Comparison of ENCODE assay signal across 8 mouse cellular contexts in the genomic region with DNA sequence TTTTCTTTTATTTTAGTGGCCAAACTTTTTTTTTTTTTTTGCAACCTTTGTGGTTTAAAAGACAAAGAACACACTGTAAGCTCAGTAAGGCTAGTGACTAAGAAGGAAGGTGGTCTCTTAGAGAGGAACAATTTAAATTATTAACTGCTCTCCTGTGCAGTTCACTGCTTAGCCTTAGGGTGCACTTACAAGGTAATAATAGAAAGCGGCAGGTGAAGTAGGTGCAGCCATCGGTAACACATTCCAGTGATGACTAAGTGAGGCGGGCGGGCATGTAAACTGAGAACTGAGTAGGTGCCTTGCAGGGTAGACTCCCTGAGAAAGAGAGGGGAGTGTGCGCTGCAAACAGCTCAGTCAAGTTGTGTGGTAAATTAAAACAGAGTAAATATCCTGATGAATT. TPM values are rescaled to one million over a fixed set of nuclear protein-coding genes. Genes with fewer than 3 reads are reported as not detected.
A peak's percentile ranks its signal among the peaks of the same experiment; 100 is the strongest.
DNase-seq lines count a peak whose midpoint lies in the region; ATAC-seq and TF ChIP-seq lines count a peak whose summit lies in the region.

No protein-coding gene starts in this region.

- 73% methylated on average over 5 of the region's 5 CpGs for WGBS in forebrain, embryonic 11.5 days
- WGBS in kidney, postnatal 0 days, result 16% methylated on average over 5 of the region's 5 CpGs
- WGBS in midbrain, embryonic 11.5 days, result 82% methylated on average over 5 of the region's 5 CpGs

- H3K27me3 ChIP-seq in forebrain, embryonic 11.5 days (ENCODE audit: control insufficient read depth, insufficient read depth, low read length), result no peaks in the 10 kb centered on the region
- H3K27me3 ChIP-seq in kidney, postnatal 0 days (ENCODE audit: insufficient read depth, low read length), result no peaks in the 10 kb centered on the region
- H3K27me3 ChIP-seq in midbrain, embryonic 11.5 days (ENCODE audit: control insufficient read depth, insufficient read depth, low read length), result no peaks in the 10 kb centered on the region

- peak overlapping the region; percentile 77; the same call in 1 of the 2 replicates for H3K4me2 ChIP-seq in forebrain, embryonic 11.5 days (ENCODE audit: low read depth, low read length, severe bottlenecking)
- H3K4me2 ChIP-seq in kidney, postnatal 0 days (ENCODE audit: low read length), result peak overlapping the region; percentile 88
- peak overlapping the region; percentile 64 for H3K4me2 ChIP-seq in midbrain, embryonic 11.5 days

- no peak overlapping the region for H3K27ac ChIP-seq in forebrain, embryonic 11.5 days (ENCODE audit: low read depth, low read length)
- no peak overlapping the region; the same call in 1 of the 2 replicates for H3K27ac ChIP-seq in kidney, postnatal 0 days
- H3K27ac ChIP-seq in midbrain, embryonic 11.5 days (ENCODE audit: low read depth, low read length), result no peak overlapping the region

- 0 out of 2 replicates have a peak overlapping the region, but pooled peaks have one; percentile 33 for H3K9ac ChIP-seq in forebrain, embryonic 11.5 days (ENCODE audit: low read length)
- H3K9ac ChIP-seq in kidney, postnatal 0 days (ENCODE audit: low read depth, low read length), result peak overlapping the region; percentile 93; the same call in 1 of the 2 replicates
- peak overlapping the region; percentile 47 for H3K9ac ChIP-seq in midbrain, embryonic 11.5 days (ENCODE audit: low read length)

- peak overlapping the region; percentile 95; the same call in 1 of the 2 replicates for H3K4me3 ChIP-seq in forebrain, embryonic 11.5 days (ENCODE audit: low read depth, low read length)
- H3K4me3 ChIP-seq in kidney, postnatal 0 days (replicated peaks; ENCODE audit: low read depth, low read length), result peak overlapping the region; percentile 95
- H3K4me3 ChIP-seq in midbrain, embryonic 11.5 days (ENCODE audit: low read depth, low read length), result peak overlapping the region; percentile 91; the same call in 1 of the 2 replicates

- no peak for ATAC-seq in forebrain, embryonic 11.5 days (replicated peaks; ENCODE audit: low FRiP score)
- no peak for ATAC-seq in kidney, postnatal 0 days (replicated peaks; ENCODE audit: low FRiP score, low read depth)
- no peak for ATAC-seq in midbrain, embryonic 11.5 days (ENCODE audit: low FRiP score)

- no peaks in the 10 kb centered on the region for H3K36me3 ChIP-seq in forebrain, embryonic 11.5 days (ENCODE audit: control insufficient read depth, insufficient read depth, low read length)
- no peaks in the 10 kb centered on the region for H3K36me3 ChIP-seq in kidney, postnatal 0 days (ENCODE audit: insufficient read depth, low read length)
- 0 out of 2 replicates have a peak, but pooled peaks cover 3% of the 10 kb centered on the region for H3K36me3 ChIP-seq in midbrain, embryonic 11.5 days (ENCODE audit: control insufficient read depth, insufficient read depth, low read length)

- peaks cover 3% of the 10 kb centered on the region; the same call in 1 of the 2 replicates for H3K4me1 ChIP-seq in forebrain, embryonic 11.5 days (replicated peaks; ENCODE audit: control insufficient read depth, insufficient read depth, low read length)
- H3K4me1 ChIP-seq in kidney, postnatal 0 days (replicated peaks; ENCODE audit: insufficient read depth, low read length), result peaks cover 23% of the 10 kb centered on the region; the same call in 1 of the 2 replicates
- H3K4me1 ChIP-seq in midbrain, embryonic 11.5 days (ENCODE audit: control insufficient read depth, insufficient read depth, low read length), result peaks cover 9% of the 10 kb centered on the region

- no peaks in the 10 kb centered on the region for H3K9me3 ChIP-seq in forebrain, embryonic 11.5 days (ENCODE audit: control insufficient read depth, low read length)
- H3K9me3 ChIP-seq in kidney, postnatal 0 days (replicated peaks; ENCODE audit: low read length), result no peaks in the 10 kb centered on the region
- no peaks in the 10 kb centered on the region for H3K9me3 ChIP-seq in midbrain, embryonic 11.5 days (ENCODE audit: control insufficient read depth, low read length)

- no peak for TF ChIP-seq CTCF in kidney, postnatal 0 days (IDR thresholded peaks at IDR 0.05; ENCODE audit: low read depth)

- peak; percentile 55 for DNase-seq in right cerebral cortex, adult 18-20 months
- no peak for DNase-seq in right cerebral cortex, postnatal 14 days
- DNase-seq in forebrain, embryonic 11.5 days (ENCODE audit: low spot score), result no peak
- peak; percentile 64 for DNase-seq in kidney, postnatal 0 days (ENCODE audit: low spot score)
- DNase-seq in midbrain, embryonic 11.5 days (ENCODE audit: low spot score, missing footprints), result peak; percentile 77
- DNase-seq in adipocyte (ENCODE audit: low spot score), result no peak
- DNase-seq in embryo, embryonic 10.5 days (ENCODE audit: low spot score), result no peak
- DNase-seq in adrenal gland, postnatal 36 days, result no peak

RNA-seq across cellular contexts. Expression of gene Pex12, which starts 1.4 kb away (rescaled TPM):
- 16.0 and 16.5 TPM in 2 replicates for polyA plus RNA-seq in forebrain, embryonic 11.5 days (2014; fragmentation: Nextera tagmentation; extraction: Ambion mirVana)
- 12.2 and 12.7 TPM in 2 replicates for polyA plus RNA-seq in kidney, postnatal 0 days (2015; fragmentation: Nextera tagmentation; extraction: Ambion mirVana)
- polyA plus RNA-seq in midbrain, embryonic 11.5 days (2014; fragmentation: Nextera tagmentation; extraction: Ambion mirVana), result 20.1 and 20.8 TPM in 2 replicates
- 10 to 100 TPM; 14.8 to 18.3 TPM for total RNA-seq in adrenal gland, postnatal 36 days (2021)

RNA-seq across cellular contexts. Expression of gene Ap2b1, which starts 4.9 kb away (rescaled TPM):
- polyA plus RNA-seq in forebrain, embryonic 11.5 days (2014; fragmentation: Nextera tagmentation; extraction: Ambion mirVana), result 108 and 110 TPM in 2 replicates
- 42.4 and 45.1 TPM in 2 replicates for polyA plus RNA-seq in kidney, postnatal 0 days (2015; fragmentation: Nextera tagmentation; extraction: Ambion mirVana)
- polyA plus RNA-seq in midbrain, embryonic 11.5 days (2014; fragmentation: Nextera tagmentation; extraction: Ambion mirVana), result 121 and 130 TPM in 2 replicates
- total RNA-seq in adrenal gland, postnatal 36 days (2021), result 100 to 1,000 TPM; 109 to 114 TPM

RNA-seq across cellular contexts. Expression of gene Slfn14, which starts 17.2 kb away (rescaled TPM):
- polyA plus RNA-seq in forebrain, embryonic 11.5 days (2014; fragmentation: Nextera tagmentation; extraction: Ambion mirVana), result 0.67 and 0.91 TPM in 2 replicates
- 0.08 TPM in 1 of 2 replicates, not detected in the other for polyA plus RNA-seq in kidney, postnatal 0 days (2015; fragmentation: Nextera tagmentation; extraction: Ambion mirVana)
- polyA plus RNA-seq in midbrain, embryonic 11.5 days (2014; fragmentation: Nextera tagmentation; extraction: Ambion mirVana), result 0.79 and 0.88 TPM in 2 replicates
- total RNA-seq in adrenal gland, postnatal 36 days (2021), result not detected

Comparison
In these comparisons a context has a peak if more than half of its experiments do, and no peak if none do; other contexts are left out.
1. DNase-seq: peak in right cerebral cortex, adult 18-20 months (single experiment), kidney, postnatal 0 days (single experiment) and midbrain, embryonic 11.5 days (single experiment); none in right cerebral cortex, postnatal 14 days (single experiment), forebrain, embryonic 11.5 days (single experiment), adipocyte (single experiment), embryo, embryonic 10.5 days (single experiment) and adrenal gland, postnatal 36 days (0 of 2).
2. H3K9ac ChIP-seq: peak in every context shown above with its lines; median percentile 93 in kidney, postnatal 0 days; 47 in midbrain, embryonic 11.5 days; 33 in forebrain, embryonic 11.5 days.
3. Peak in every context shown above with its lines, with median percentiles within 50 percentile points of each other: H3K4me2 ChIP-seq and H3K4me3 ChIP-seq.